Comparison of ENCODE assay signal across 11 mouse cellular contexts in genomic region chrX:36474103-36474751, GRCm38 (mm10). TPM values are rescaled to one million over a fixed set of nuclear protein-coding genes. Genes with fewer than 3 reads are reported as not detected.
DNase-seq lines count a peak whose midpoint lies in the region; ATAC-seq and TF ChIP-seq lines count a peak whose summit lies in the region.
"Had no signal": no experiment of that assay in that cellular context is flagged by ENCODE, and none has a peak within 500 bp of the region (broad histone marks: within the 10 kb centered on the region; RNA-seq: fewer than 3 reads in every experiment).

No protein-coding gene starts in this region.

- ATAC-seq in lung, embryonic 14.5 days (ENCODE audit: insufficient read depth): no peak
- no peak for ATAC-seq in forebrain, embryonic 15.5 days (replicated peaks)
- ATAC-seq: midbrain, embryonic 16.5 days had no signal

- peak; percentile 1 for DNase-seq in lung, embryonic 14.5 days
- no peak for DNase-seq in lung, postnatal 4 days
- no peak for DNase-seq in brain, embryonic 14.5 days (ENCODE audit: low read depth)
- peak; percentile 17 to 33 for DNase-seq in thymus, postnatal 10 days (ENCODE audit: low spot score in 2 of 2)
- DNase-seq in cerebellum, adult 9-10 months: no peak
- DNase-seq: adrenal gland, postnatal 14 days; liver, embryonic 13.5 days had no signal

- H3K9ac ChIP-seq in lung, embryonic 14.5 days: no peak overlapping the region
- no peak overlapping the region for H3K9ac ChIP-seq in ES-Bruce4 (ENCODE audit: low read depth, poor library complexity, severe bottlenecking)
- H3K9ac ChIP-seq in forebrain, embryonic 15.5 days (replicated peaks): no peak overlapping the region
- H3K9ac ChIP-seq: hindbrain, embryonic 14.5 days; liver, embryonic 13.5 days had no signal

- TF ChIP-seq POLR2A in ES-Bruce4 (IDR thresholded peaks at IDR 0.05; ENCODE audit: insufficient read depth, low read length): no peak
- no peak for TF ChIP-seq POLR2A in brain, embryonic 14.5 days (IDR thresholded peaks at IDR 0.05; ENCODE audit: borderline replicate concordance, extremely low read depth, insufficient read depth, insufficient read length, poor library complexity, severe bottlenecking)

- no peak overlapping the region for H3K27ac ChIP-seq in lung, embryonic 14.5 days (ENCODE audit: low read depth)
- no peak overlapping the region for H3K27ac ChIP-seq in ES-Bruce4 (ENCODE audit: insufficient read depth, low read length)
- H3K27ac ChIP-seq in forebrain, embryonic 15.5 days (replicated peaks): no peak overlapping the region
- H3K27ac ChIP-seq: hindbrain, embryonic 14.5 days; liver, embryonic 13.5 days had no signal

- H3K4me3 ChIP-seq in lung, embryonic 14.5 days (ENCODE audit: low read depth, low read length): no peak overlapping the region
- H3K4me3 ChIP-seq in ES-Bruce4 (ENCODE audit: low read depth, low read length): no peak overlapping the region
- H3K4me3 ChIP-seq in forebrain, embryonic 15.5 days: no peak overlapping the region
- H3K4me3 ChIP-seq: liver, embryonic 13.5 days had no signal

- no peak overlapping the region for H3K4me2 ChIP-seq in lung, embryonic 14.5 days
- no peak overlapping the region for H3K4me2 ChIP-seq in forebrain, embryonic 15.5 days (replicated peaks)
- H3K4me2 ChIP-seq: hindbrain, embryonic 14.5 days; liver, embryonic 13.5 days had no signal

- no peak for TF ChIP-seq EP300 in ES-Bruce4 (IDR thresholded peaks at IDR 0.05; ENCODE audit: insufficient read depth, low read depth, low read length)

- no peaks in the 10 kb centered on the region for H3K27me3 ChIP-seq in lung, embryonic 14.5 days (ENCODE audit: insufficient read depth, low read length)
- no peaks in the 10 kb centered on the region for H3K27me3 ChIP-seq in ES-Bruce4 (ENCODE audit: control insufficient read depth, insufficient read depth, low read length, poor library complexity, severe bottlenecking)
- H3K27me3 ChIP-seq in forebrain, embryonic 15.5 days: no peaks in the 10 kb centered on the region
- H3K27me3 ChIP-seq: liver, embryonic 13.5 days had no signal

- H3K4me1 ChIP-seq in lung, embryonic 14.5 days (ENCODE audit: insufficient read depth): no peaks in the 10 kb centered on the region
- no peaks in the 10 kb centered on the region for H3K4me1 ChIP-seq in ES-Bruce4 (ENCODE audit: control insufficient read depth, insufficient read depth, low read length)
- H3K4me1 ChIP-seq in forebrain, embryonic 15.5 days: no peaks in the 10 kb centered on the region
- H3K4me1 ChIP-seq: liver, embryonic 13.5 days had no signal

- 43% methylated on average over 6 of the region's 6 CpGs for WGBS in lung, embryonic 14.5 days
- 57% methylated on average over 6 of the region's 6 CpGs for WGBS in forebrain, embryonic 15.5 days

- TF ChIP-seq CTCF in lung, embryonic 14.5 days (IDR thresholded peaks at IDR 0.05; ENCODE audit: low read depth): no peak
- TF ChIP-seq CTCF in ES-Bruce4 (IDR thresholded peaks at IDR 0.05; ENCODE audit: low read depth, low read length): peak; percentile 31
- TF ChIP-seq CTCF in brain, embryonic 14.5 days (IDR thresholded peaks at IDR 0.05; ENCODE audit: borderline replicate concordance, extremely low read depth, insufficient read depth, insufficient read length): peak; percentile 17; the same call in 1 of the 2 replicates

- H3K9me3 ChIP-seq in lung, embryonic 14.5 days (ENCODE audit: low read depth, low read length): no peaks in the 10 kb centered on the region
- no peaks in the 10 kb centered on the region for H3K9me3 ChIP-seq in ES-Bruce4 (replicated peaks; ENCODE audit: control insufficient read depth, insufficient read depth, low read length, poor library complexity, severe bottlenecking)
- no peaks in the 10 kb centered on the region for H3K9me3 ChIP-seq in forebrain, embryonic 15.5 days
- H3K9me3 ChIP-seq: liver, embryonic 13.5 days had no signal

- H3K36me3 ChIP-seq in lung, embryonic 14.5 days (ENCODE audit: insufficient read depth): no peaks in the 10 kb centered on the region
- H3K36me3 ChIP-seq in ES-Bruce4 (ENCODE audit: control insufficient read depth, insufficient read depth, low read length, poor library complexity, severe bottlenecking): no peaks in the 10 kb centered on the region
- no peaks in the 10 kb centered on the region for H3K36me3 ChIP-seq in forebrain, embryonic 15.5 days
- H3K36me3 ChIP-seq: liver, embryonic 13.5 days had no signal

RNA-seq across cellular contexts. Expression of gene Gm14569, which starts 17.4 kb away (rescaled TPM):
- not detected in 2 replicates for polyA plus RNA-seq in lung, embryonic 14.5 days (2014; fragmentation: Nextera tagmentation; extraction: Ambion mirVana)
- polyA plus RNA-seq in ES-Bruce4 (2011; ENCODE audit: insufficient read depth, insufficient read length, low read depth, missing spikeins): not detected in 2 replicates
- polyA plus RNA-seq in brain, embryonic 14.5 days (2012; rRNA removed): 0.11 TPM in 1 of 2 replicates, not detected in the other
- not detected in 2 replicates for polyA plus RNA-seq in forebrain, embryonic 15.5 days (2015; fragmentation: Nextera tagmentation; extraction: Ambion mirVana)
- polyA plus RNA-seq: liver, embryonic 13.5 days; midbrain, embryonic 16.5 days had no signal

Comparison
In these comparisons a context has a peak if more than half of its experiments do, and no peak if none do; other contexts are left out.
1. DNase-seq: peak in lung, embryonic 14.5 days (single experiment) and thymus, postnatal 10 days (2 of 2); none in lung, postnatal 4 days (0 of 2), brain, embryonic 14.5 days (single experiment) and cerebellum, adult 9-10 months (single experiment).